Mouse (Mus musculus) stomach, embryonic 16.5 days (tissue): ENCODE measurements around the gene Col20a1. TPM values are rescaled to one million over a fixed set of nuclear protein-coding genes. Genes with fewer than 3 reads are reported as not detected.

Source experiments
- ATAC-seq: fragments of 200-750 bp; cut with Nextera tagmentation; 2 replicates; pipeline ENCODE4 v1.8.0; 2017; ENCODE audit warnings: moderate number of reproducible peaks, moderate TSS enrichment; ENCODE audit not compliant: insufficient read depth, low FRiP score
- H3K27ac ChIP-seq: fragments of 300-500 bp; sonication (generic); 2 replicates; pipeline ENCODE4 v1.5.1; 2014; ENCODE audit warnings: low read length
- H3K27me3 ChIP-seq: fragments of 300-500 bp; sonication (generic); 2 replicates; pipeline ENCODE4 v1.6.1; 2014; ENCODE audit warnings: low read length, control low read depth, mixed read lengths; ENCODE audit not compliant: control insufficient read depth, insufficient read depth
- H3K36me3 ChIP-seq: fragments of 300-500 bp; sonication (generic); 2 replicates; pipeline ENCODE4 v1.6.1; 2014; ENCODE audit warnings: low read length; ENCODE audit not compliant: control insufficient read depth, insufficient read depth
- H3K4me1 ChIP-seq: fragments of 300-500 bp; sonication (generic); 2 replicates; pipeline ENCODE4 v1.6.1; 2014; ENCODE audit warnings: low read length, control low read depth, mixed read lengths; ENCODE audit not compliant: control insufficient read depth, insufficient read depth
- H3K4me2 ChIP-seq: fragments of 300-500 bp; sonication (generic); 2 replicates; pipeline ENCODE4 v1.6.1; 2014; ENCODE audit warnings: low read depth, low read length, mixed read lengths
- H3K4me3 ChIP-seq: fragments of 300-500 bp; sonication (generic); replicated peaks from 2 replicates; pipeline ENCODE4 v1.5.1; 2014; ENCODE audit warnings: mild to moderate bottlenecking, low read length
- H3K9ac ChIP-seq: fragments of 300-500 bp; sonication (generic); 2 replicates; pipeline ENCODE4 v1.6.1; 2014; ENCODE audit warnings: low read length
- H3K9me3 ChIP-seq: fragments of 300-500 bp; sonication (generic); replicated peaks from 2 replicates; pipeline ENCODE4 v1.6.1; 2016; ENCODE audit warnings: low read length, control low read depth; ENCODE audit not compliant: control insufficient read depth
- WGBS: fragments of 180-500 bp; shearing (Covaris S2); extraction: QIAGEN DNeasy Blood & Tissue Kit; methylation state at CpG from one replicate; pipeline ENCODE4 v1.1.7; 2014; 5-methylcytosine and 5-hydroxymethylcytosine counted together
- polyA plus RNA-seq: library from polyadenylated mRNA; unstranded; fragments of >200 nt; fragmentation: Nextera tagmentation; extraction: Ambion mirVana; gene quantifications from 2 replicates; pipeline ENCODE4 v1.2.1, GENCODE M21; 2015

The Col20a1 gene
- polyA plus RNA-seq, 1 experiment from 2014 or later: 0.94 TPM

GRCm38 (mm10) chr2:181031406-181031934 lies 45.1 kb downstream of the Col20a1 start:
- Histone ChIP-seq H3K36me3 (no peaks in the 10 kb centered on the region), H3K4me1 (no peaks in the 10 kb centered on the region; the same call in 1 of the 2 replicates), H3K27ac (no peak overlapping the region), H3K9ac (no peak overlapping the region), H3K9me3 (no peaks in the 10 kb centered on the region), H3K4me3 (no peak overlapping the region), H3K4me2 (no peak overlapping the region), H3K27me3 (no peaks in the 10 kb centered on the region)
- ATAC-seq: no peak
- WGBS: 77% methylated on average over 11 of the region's 11 CpGs

GRCm38 (mm10) chr2:181032407-181032806 lies 46.1 kb downstream of the Col20a1 start:
- Histone ChIP-seq H3K4me2 (no peak overlapping the region), H3K9me3 (no peaks in the 10 kb centered on the region), H3K9ac (no peak overlapping the region), H3K4me1 (no peaks in the 10 kb centered on the region; the same call in 1 of the 2 replicates), H3K27ac (no peak overlapping the region), H3K4me3 (no peak overlapping the region), H3K27me3 (no peaks in the 10 kb centered on the region; the same call in 1 of the 2 replicates), H3K36me3 (no peaks in the 10 kb centered on the region)
- peak; percentile 19; the same call in 1 of the 2 replicates for ATAC-seq
- 35% methylated on average over 5 of the region's 5 CpGs for WGBS

- Histone ChIP-seq H3K4me1 (no peaks in the 10 kb centered on the region; the same call in 1 of the 2 replicates), H3K9ac (no peak overlapping the region), H3K36me3 (no peaks in the 10 kb centered on the region), H3K4me3 (no peak overlapping the region), H3K27me3 (peaks cover 7% of the 10 kb centered on the region), H3K9me3 (no peaks in the 10 kb centered on the region), H3K27ac (no peak overlapping the region), H3K4me2 (no peak overlapping the region)
- ATAC-seq: no peak
- 59% methylated on average over 6 of the region's 6 CpGs for WGBS
Observed at GRCm38 (mm10) chr2:181033310-181033709, 47.0 kb downstream of the Col20a1 start.

GRCm38 (mm10) chr2:181035186-181035585 lies 48.9 kb downstream of the Col20a1 start:
- Histone ChIP-seq H3K4me2 (no peak overlapping the region), H3K9ac (no peak overlapping the region), H3K4me1 (peaks cover 5% of the 10 kb centered on the region; the same call in 1 of the 2 replicates), H3K36me3 (no peaks in the 10 kb centered on the region), H3K4me3 (no peak overlapping the region), H3K9me3 (no peaks in the 10 kb centered on the region), H3K27me3 (peaks cover 22% of the 10 kb centered on the region), H3K27ac (no peak overlapping the region)
- WGBS: 77% methylated on average over 7 of the region's 7 CpGs
- ATAC-seq: no peak

GRCm38 (mm10) chr2:181036561-181036960 lies 50.2 kb downstream of the Col20a1 start:
- ATAC-seq: no peak
- Histone ChIP-seq H3K27me3 (peaks cover 33% of the 10 kb centered on the region), H3K4me1 (peaks cover 5% of the 10 kb centered on the region; the same call in 1 of the 2 replicates), H3K27ac (no peak overlapping the region), H3K9me3 (no peaks in the 10 kb centered on the region), H3K4me2 (no peak overlapping the region), H3K36me3 (no peaks in the 10 kb centered on the region), H3K9ac (no peak overlapping the region), H3K4me3 (no peak overlapping the region)
- 78% methylated on average over 6 of the region's 6 CpGs for WGBS

GRCm38 (mm10) chr2:181038644-181039355 lies 52.5 kb downstream of the Col20a1 start:
- under 1% methylated on average over 62 of the region's 63 CpGs for WGBS

GRCm38 (mm10) chr2:181039356-181039680 lies 53.0 kb downstream of the Col20a1 start:
- peak overlapping the region; percentile 67 for H3K9ac ChIP-seq
- peaks cover 17% of the 10 kb centered on the region; the same call in 1 of the 2 replicates for H3K4me1 ChIP-seq
- 0% methylated on average over 16 of the region's 16 CpGs for WGBS
- no peak overlapping the region for H3K27ac ChIP-seq
- peaks cover 33% of the 10 kb centered on the region for H3K27me3 ChIP-seq
- H3K4me2 ChIP-seq: peak overlapping the region; percentile 72
- peak overlapping the region; percentile 54 for H3K4me3 ChIP-seq
- ATAC-seq: no peak
- H3K36me3 ChIP-seq: no peaks in the 10 kb centered on the region
- no peaks in the 10 kb centered on the region for H3K9me3 ChIP-seq

More at GRCm38 (mm10) chr2:181038644-181039355, 52.5 kb downstream of the Col20a1 start:
- peak; percentile 27; the same call in 1 of the 2 replicates for ATAC-seq
- Histone ChIP-seq H3K27me3 (peaks cover 33% of the 10 kb centered on the region), H3K9me3 (no peaks in the 10 kb centered on the region), H3K9ac (peak overlapping the region; percentile 67), H3K4me1 (peaks cover 13% of the 10 kb centered on the region; the same call in 1 of the 2 replicates), H3K36me3 (no peaks in the 10 kb centered on the region), H3K27ac (no peak overlapping the region), H3K4me2 (peak overlapping the region; percentile 72), H3K4me3 (peak overlapping the region; percentile 54)

GRCm38 (mm10) chr2:181041941-181042340 lies 55.6 kb downstream of the Col20a1 start:
- Histone ChIP-seq H3K4me1 (peaks cover 17% of the 10 kb centered on the region; the same call in 1 of the 2 replicates), H3K9me3 (no peaks in the 10 kb centered on the region), H3K4me2 (no peak overlapping the region), H3K36me3 (no peaks in the 10 kb centered on the region), H3K27me3 (peaks cover 33% of the 10 kb centered on the region), H3K9ac (no peak overlapping the region), H3K4me3 (no peak overlapping the region), H3K27ac (no peak overlapping the region)
- ATAC-seq: no peak
- 15% methylated on average over 7 of the region's 7 CpGs for WGBS

- ATAC-seq: no peak
- Histone ChIP-seq H3K27ac (no peak overlapping the region), H3K27me3 (peaks cover 33% of the 10 kb centered on the region), H3K4me2 (no peak overlapping the region), H3K36me3 (no peaks in the 10 kb centered on the region), H3K9ac (no peak overlapping the region), H3K9me3 (no peaks in the 10 kb centered on the region), H3K4me3 (no peak overlapping the region), H3K4me1 (peaks cover 17% of the 10 kb centered on the region; the same call in 1 of the 2 replicates)
Observed at GRCm38 (mm10) chr2:181042376-181042775, 56.0 kb downstream of the Col20a1 start.
